Mouse (Mus musculus) MEL (cell line): Measurements from ENCODE around the gene Cys1.

ENCODE experiments used
- CTCF ChIP-seq, 3 experiments: IDR thresholded peaks in 2 of 3; conservative IDR thresholded peaks in 1 of 3; 2 replicates each; pipeline ENCODE4 v1.5.1; 2011 to 2012; ENCODE audit warnings: low read length in 3 of 3, low read depth in 2 of 3, mild to moderate bottlenecking in 2 of 3, improper control_type of control experiment in 1 of 3, inconsistent platforms in 1 of 3, mixed read lengths in 1 of 3, moderate library complexity in 1 of 3; ENCODE audit not compliant: control insufficient read depth in 1 of 3, insufficient read depth in 1 of 3, poor library complexity in 1 of 3, severe bottlenecking in 1 of 3
- POLR2A ChIP-seq, 2 experiments: IDR thresholded peaks; 2 replicates each; pipeline ENCODE4 v1.6.1; 2011 to 2012; ENCODE audit warnings: low read length in 2 of 2, mild to moderate bottlenecking in 2 of 2, control low read depth in 1 of 2, improper control_type of control experiment in 1 of 2, low read depth in 1 of 2, moderate library complexity in 1 of 2; ENCODE audit not compliant: control insufficient read depth in 1 of 2, insufficient read depth in 1 of 2, poor library complexity in 1 of 2
- RAD21 ChIP-seq: IDR thresholded peaks from 2 replicates; pipeline ENCODE4 v1.6.1; 2011; ENCODE audit warnings: mild to moderate bottlenecking, low read depth, low read length, improper control_type of control experiment

GRCm38 (mm10) chr12:24626401-24626800, 55.2 kb downstream of the Cys1 start:
- TF ChIP-seq POLR2A (IDR thresholded peaks at IDR 0.05; ENCODE audit: control insufficient read depth in 1 of 2, insufficient read depth in 1 of 2, low read depth in 1 of 2, low read length in 2 of 2, poor library complexity in 1 of 2) = no peak
- TF ChIP-seq RAD21 = no peak
- TF ChIP-seq CTCF (IDR thresholded peaks at IDR 0.05 in 2 of 3, conservative IDR thresholded peaks at IDR 0.05 in 1 of 3; ENCODE audit: control insufficient read depth in 1 of 3, insufficient read depth in 1 of 3, low read depth in 2 of 3, low read length in 3 of 3, poor library complexity in 1 of 3, severe bottlenecking in 1 of 3) = no peak
